Mouse (Mus musculus): ENCODE measurements around the gene Tceanc2.

DNA sequence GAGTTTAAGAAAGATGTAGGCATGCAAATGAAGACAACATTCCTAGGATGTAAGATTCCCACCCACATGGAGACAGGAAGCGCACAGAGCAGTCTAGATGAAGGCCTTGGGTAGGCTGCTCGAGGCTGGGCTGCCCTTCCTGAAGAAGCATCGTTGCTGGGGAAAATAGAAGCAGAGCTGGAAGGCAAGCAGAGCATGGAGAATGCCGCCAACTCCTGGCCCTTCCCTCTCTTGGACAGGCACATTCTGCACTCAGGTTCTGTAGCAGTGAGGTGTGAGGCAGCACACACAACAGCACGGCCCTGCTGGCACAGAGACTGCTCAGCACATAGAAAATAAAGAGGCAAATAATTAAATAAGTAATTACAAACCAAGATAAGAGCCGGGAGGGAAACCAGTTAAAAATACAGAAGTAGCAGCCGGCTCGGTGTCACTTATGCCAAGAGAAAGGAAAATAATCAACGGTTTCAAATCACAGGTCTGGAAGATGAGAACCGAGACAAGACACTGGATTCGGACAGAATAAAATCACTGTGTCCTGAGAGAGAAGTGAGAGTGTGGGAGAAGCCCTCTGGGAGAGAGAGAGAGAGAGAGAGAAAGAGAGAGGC, 19.6 kb downstream of the Tceanc2 start:
- TF ChIP-seq CTCF (IDR thresholded peaks at IDR 0.05; ENCODE audit: low read depth, low read length) = no peak
- no peak for TF ChIP-seq EP300 (IDR thresholded peaks at IDR 0.05; ENCODE audit: insufficient read depth, low read depth, low read length)
- TF ChIP-seq POLR2A (IDR thresholded peaks at IDR 0.05; ENCODE audit: insufficient read depth, low read length) = no peak

Data from ES-Bruce4 (cell line).